Mouse (Mus musculus) embryonic fibroblast, embryonic 13.5 days (primary cell): ENCODE results near the gene Gm45837.

Experiments
- CTCF ChIP-seq: IDR thresholded peaks from 2 replicates; pipeline ENCODE4 v1.5.1; 2011; ENCODE audit warnings: mild to moderate bottlenecking, control low read depth, low read length, moderate library complexity, borderline replicate concordance; ENCODE audit not compliant: insufficient read depth
- POLR2A ChIP-seq: IDR thresholded peaks from 2 replicates; pipeline ENCODE4 v1.6.1; 2011; ENCODE audit warnings: low read depth, mild to moderate bottlenecking, control low read depth, low read length, moderate library complexity

DNA sequence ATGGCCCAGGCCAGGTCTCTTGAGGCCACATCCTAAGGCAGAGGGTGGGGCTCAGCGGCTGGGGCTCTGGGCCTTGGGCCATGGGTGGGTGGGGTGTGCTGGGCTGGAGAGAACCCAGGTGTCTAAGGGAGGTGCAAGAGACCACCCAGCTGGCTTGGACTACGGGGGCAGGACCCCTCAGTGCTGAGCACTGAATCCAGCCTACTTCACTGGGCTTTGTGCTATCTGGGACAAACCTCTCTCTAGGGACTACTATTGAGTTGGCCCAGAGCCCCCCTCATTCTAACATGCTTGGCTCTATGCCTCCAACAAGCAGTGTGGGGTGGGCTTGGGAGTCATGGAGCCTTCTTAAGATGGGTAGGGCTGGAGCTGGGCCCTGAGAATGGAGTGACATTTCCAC lies 15.2 kb upstream of the Gm45837 start:
- TF ChIP-seq POLR2A (no peak), CTCF (no peak)
